Mouse (Mus musculus) cerebellum, postnatal 36 days (tissue): ENCODE data around the gene Ripk1.

ENCODE experiments used
- DNase-seq, 2 experiments: peaks; one replicate each; pipeline ENCODE4 v3.0.0; 2021 to 2022; ENCODE audit warnings: mixed read lengths in 2 of 2

Ripk1 gene

DNA sequence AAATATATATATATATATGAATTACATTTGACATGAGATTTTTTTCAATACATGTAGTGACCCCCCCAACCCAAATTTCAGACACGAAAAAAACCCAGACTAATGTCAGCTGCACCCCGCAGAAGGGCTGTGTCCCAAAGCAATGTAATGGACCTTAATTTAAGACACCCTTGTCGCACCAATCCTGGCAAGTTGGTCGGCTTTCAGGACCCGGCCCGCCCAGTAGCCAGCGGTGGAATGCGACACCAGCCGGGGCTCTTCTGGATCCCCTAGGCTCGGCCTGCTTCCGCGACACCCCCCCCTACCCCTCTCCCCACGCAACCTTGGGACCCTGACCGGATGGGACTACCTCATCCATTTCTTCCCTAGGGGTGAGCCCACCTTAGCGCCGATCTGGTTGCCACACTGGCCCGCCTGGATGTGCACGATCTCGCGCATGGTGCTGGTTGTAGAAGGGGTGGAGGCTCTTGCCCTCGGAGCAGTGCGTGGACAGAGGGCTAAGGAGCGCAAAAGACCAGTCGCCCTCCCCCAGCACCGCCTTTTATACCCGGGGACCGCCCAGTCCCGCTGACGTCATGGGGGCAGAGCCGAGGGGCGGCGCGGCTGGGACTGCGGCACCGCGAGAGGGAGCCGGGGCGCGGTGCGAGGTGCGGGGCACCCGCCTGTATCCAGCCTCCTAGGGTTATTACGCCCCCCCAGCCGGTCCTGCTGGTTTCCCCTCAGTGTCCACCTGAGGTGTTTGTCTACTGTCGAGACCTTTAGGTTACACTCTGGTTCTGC lies 75.5 kb downstream of the Ripk1 start, which contains the start of gene Tubb2a:
Tubb2a (minus strand) TSS at position 516 of the 780 bp plus-strand sequence.
- peak; percentile 85 to 90 for DNase-seq

- no peak for DNase-seq
These were observed 76.5 kb downstream of the Ripk1 start for GRCm38 (mm10) chr13:34078500-34079280.

DNA sequence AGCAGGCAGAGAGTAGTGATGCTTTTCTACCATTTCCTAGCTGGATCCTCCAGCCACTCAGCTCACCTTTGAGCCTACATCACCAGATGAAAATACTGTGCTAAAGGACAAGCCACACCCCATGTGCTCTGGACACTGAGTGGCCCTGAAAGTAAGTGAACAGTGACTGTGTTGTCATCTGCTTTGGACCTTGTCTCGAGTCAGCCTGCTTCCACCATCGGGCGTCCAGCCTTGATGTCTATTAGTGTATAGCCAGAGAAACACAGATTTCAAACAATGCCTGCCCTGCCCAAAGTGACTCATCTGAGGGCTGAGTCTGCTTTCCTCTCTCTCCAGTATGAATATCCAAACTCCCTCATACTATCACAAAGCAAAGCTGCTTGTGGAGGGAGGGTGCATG lies 77.6 kb downstream of the Ripk1 start:
- DNase-seq, result no peak

DNA sequence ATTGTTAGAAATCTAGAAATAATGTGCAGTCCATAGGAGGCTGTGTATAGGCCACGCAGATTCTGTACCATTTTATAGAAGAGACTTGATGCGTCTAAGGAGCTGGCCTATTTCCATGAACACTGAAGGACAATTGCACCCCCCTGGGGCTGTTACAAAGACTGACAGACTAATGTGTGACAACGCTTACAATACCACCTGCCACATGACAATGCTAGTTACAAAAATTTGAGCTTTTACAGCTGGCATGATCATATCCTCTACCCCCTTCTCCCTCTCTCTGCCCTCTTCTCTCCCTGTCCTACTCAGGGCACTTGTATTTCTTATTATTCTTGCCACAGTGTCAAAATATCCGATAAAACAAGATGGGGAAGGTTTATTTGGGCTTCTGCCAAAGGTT lies 79.8 kb downstream of the Ripk1 start:
- no peak for DNase-seq

DNA sequence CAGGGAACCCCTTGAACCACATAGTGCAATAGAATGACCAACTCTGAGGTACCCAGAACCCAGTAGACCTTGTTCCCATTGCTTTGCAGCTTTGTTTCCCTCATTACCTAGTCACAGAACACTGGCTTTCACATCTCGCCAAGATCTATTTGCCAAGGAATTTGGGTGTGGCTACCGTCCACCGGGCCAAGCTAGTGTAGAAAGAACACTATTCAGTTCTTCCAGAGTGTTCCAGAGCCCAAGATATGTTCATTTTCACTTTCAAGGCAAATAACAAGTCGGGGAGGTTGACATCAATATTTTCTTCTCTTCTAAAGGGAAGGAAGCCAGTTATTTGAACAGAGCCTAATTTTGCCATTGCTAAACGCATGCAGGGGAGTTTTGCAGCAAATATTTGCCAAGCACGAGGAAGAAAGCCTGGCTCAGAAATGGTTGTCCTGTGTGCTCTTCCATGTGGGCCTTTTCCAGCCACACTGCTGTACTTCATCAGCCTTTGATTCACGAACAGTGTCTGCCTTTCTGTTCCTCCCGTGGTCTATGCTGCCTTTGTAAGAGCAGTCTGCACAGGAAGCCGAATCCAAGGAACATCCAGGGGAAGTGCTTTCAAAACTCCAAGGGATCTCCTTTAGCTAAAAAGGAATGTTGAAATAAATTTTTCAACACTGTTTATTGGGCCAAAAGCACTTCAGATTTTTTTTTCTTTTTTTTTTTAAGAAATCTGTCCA lies 82.0 kb downstream of the Ripk1 start:
- DNase-seq, result no peak
